20 mouse cellular contexts compared by ENCODE assay signal in genomic region chrX:136828610-136829009, GRCm38 (mm10). TPM values are rescaled to one million over a fixed set of nuclear protein-coding genes. Genes with fewer than 3 reads are reported as not detected.
"Had no signal": no experiment of that assay in that cellular context is flagged by ENCODE, and none has a peak within 500 bp of the region (broad histone marks: within the 10 kb centered on the region; RNA-seq: fewer than 3 reads in every experiment).

No protein-coding gene starts in this region.

- H3K9me3 ChIP-seq: limb, embryonic 10.5 days; liver, embryonic 15.5 days; midbrain, embryonic 12.5 days; neural tube, embryonic 13.5 days had no signal

- H3K4me2 ChIP-seq: liver, embryonic 11.5 days; liver, embryonic 15.5 days; midbrain, embryonic 12.5 days; neural tube, embryonic 13.5 days had no signal

- ATAC-seq: lung, postnatal 0 days had no signal

- H3K27ac ChIP-seq: left cerebral cortex, adult 2 months; limb, embryonic 10.5 days; liver, embryonic 15.5 days; midbrain, embryonic 12.5 days; neural tube, embryonic 13.5 days had no signal

- H3K4me3 ChIP-seq: left cerebral cortex, adult 2 months; limb, embryonic 10.5 days; liver, embryonic 15.5 days; midbrain, embryonic 12.5 days; myocyte; neural tube, embryonic 13.5 days had no signal

- DNase-seq: kidney, adult 11 months; kidney, adult 9 months; kidney, postnatal 10 days; kidney, postnatal 4 days; lung, adult 2 months; lung, postnatal 36 days; right cerebral cortex, postnatal 4 days; spleen, adult 18-20 months; thymus, adult 18-20 months; thymus, postnatal 14 days had no signal

- H3K27me3 ChIP-seq: liver, embryonic 15.5 days; neural tube, embryonic 13.5 days had no signal

- H3K9ac ChIP-seq: liver, embryonic 15.5 days; midbrain, embryonic 12.5 days; neural tube, embryonic 13.5 days had no signal

- H3K4me1 ChIP-seq: limb, embryonic 10.5 days; liver, embryonic 15.5 days; midbrain, embryonic 12.5 days; neural tube, embryonic 13.5 days had no signal

- H3K36me3 ChIP-seq: limb, embryonic 10.5 days; liver, embryonic 15.5 days; midbrain, embryonic 12.5 days; neural tube, embryonic 13.5 days had no signal

RNA-seq across cellular contexts. Expression of gene Rab9b, which starts 39.9 kb away (rescaled TPM):
- total RNA-seq: megakaryocyte progenitor cell, adult 5-6 weeks had no signal
- polyA plus RNA-seq: liver, embryonic 11.5 days; liver, embryonic 15.5 days; lung, adult 2 months; myocyte had no signal

RNA-seq across cellular contexts. Expression of gene Glra4, which starts 48.7 kb away (rescaled TPM):
- total RNA-seq: megakaryocyte progenitor cell, adult 5-6 weeks had no signal
- polyA plus RNA-seq: liver, embryonic 15.5 days; lung, adult 2 months; lung, postnatal 0 days; myocyte; stomach, embryonic 14.5 days had no signal
